Mouse (Mus musculus) heart, embryonic 11.5 days (tissue): Measurements from ENCODE around the gene Ncbp3. TPM values are rescaled to one million over a fixed set of nuclear protein-coding genes. Genes with fewer than 3 reads are reported as not detected.
A peak's percentile ranks its signal among the peaks of the same experiment; 100 is the strongest.

ENCODE experiments used
- ATAC-seq: fragments of 200-750 bp; cut with Nextera tagmentation; replicated peaks from 2 replicates; pipeline ENCODE4 v1.8.0; 2017; ENCODE audit warnings: moderate library complexity; ENCODE audit not compliant: insufficient number of reproducible peaks, low FRiP score, low TSS enrichment
- H3K27ac ChIP-seq: fragments of 300-500 bp; sonication (generic); 2 replicates; pipeline ENCODE4 v1.5.1; 2014; ENCODE audit warnings: mild to moderate bottlenecking, low read depth, low read length
- H3K27me3 ChIP-seq: fragments of 300-500 bp; sonication (generic); 2 replicates; pipeline ENCODE4 v1.6.1; 2014; ENCODE audit warnings: mild to moderate bottlenecking, low read length, mixed read lengths; ENCODE audit not compliant: control insufficient read depth, insufficient read depth
- H3K36me3 ChIP-seq: fragments of 300-500 bp; sonication (generic); 2 replicates; pipeline ENCODE4 v1.6.1; 2014; ENCODE audit warnings: mild to moderate bottlenecking, low read length, moderate library complexity, mixed read lengths; ENCODE audit not compliant: control insufficient read depth, insufficient read depth
- H3K4me1 ChIP-seq: fragments of 300-500 bp; sonication (generic); 2 replicates; pipeline ENCODE4 v1.6.1; 2014; ENCODE audit warnings: low read length; ENCODE audit not compliant: control insufficient read depth, insufficient read depth
- H3K4me2 ChIP-seq: fragments of 300-500 bp; sonication (generic); 2 replicates; pipeline ENCODE4 v1.6.1; 2014; ENCODE audit warnings: mild to moderate bottlenecking, moderate library complexity
- H3K4me3 ChIP-seq: fragments of 300-500 bp; sonication (generic); 2 replicates; pipeline ENCODE4 v1.5.1; 2014; ENCODE audit warnings: low read depth, low read length
- H3K9ac ChIP-seq: fragments of 300-500 bp; sonication (generic); 2 replicates; pipeline ENCODE4 v1.6.1; 2014; ENCODE audit warnings: mild to moderate bottlenecking, low read depth, low read length, moderate library complexity
- H3K9me3 ChIP-seq: fragments of 300-500 bp; sonication (generic); replicated peaks from 2 replicates; pipeline ENCODE4 v1.6.1; 2016; ENCODE audit warnings: low read length; ENCODE audit not compliant: control insufficient read depth
- WGBS: fragments of 180-500 bp; shearing (Covaris S2); extraction: QIAGEN DNeasy Blood & Tissue Kit; methylation state at CpG from one replicate; pipeline ENCODE4 v1.1.7; 2014; ENCODE audit not compliant: insufficient replicate concordance; 5-methylcytosine and 5-hydroxymethylcytosine counted together
- polyA plus RNA-seq: library from polyadenylated mRNA; unstranded; fragments of >200 nt; fragmentation: Nextera tagmentation; extraction: Ambion mirVana; gene quantifications from 2 replicates; pipeline ENCODE4 v1.2.1, GENCODE M21; 2014

The Ncbp3 gene
- polyA plus RNA-seq, 1 experiment from 2014 or later, result 9.6 TPM

- Histone ChIP-seq H3K9me3 (no peaks in the 10 kb centered on the region), H3K4me2 (no peak overlapping the region), H3K4me3 (no peak overlapping the region), H3K27me3 (peaks cover 30% of the 10 kb centered on the region), H3K27ac (no peak overlapping the region), H3K9ac (no peak overlapping the region), H3K4me1 (peaks cover 3% of the 10 kb centered on the region), H3K36me3 (no peaks in the 10 kb centered on the region)
- no peak for ATAC-seq
- WGBS, result 78% methylated on average over 5 of the region's 5 CpGs
Measured at GRCm38 (mm10) chr11:73013981-73014380, 33.6 kb upstream of the Ncbp3 start.

- H3K27ac ChIP-seq, result no peak overlapping the region
- H3K9ac ChIP-seq, result no peak overlapping the region
- H3K9me3 ChIP-seq, result no peaks in the 10 kb centered on the region
- H3K4me3 ChIP-seq, result no peak overlapping the region
- peaks cover 6% of the 10 kb centered on the region for H3K4me1 ChIP-seq
- peaks cover 30% of the 10 kb centered on the region for H3K27me3 ChIP-seq
- H3K36me3 ChIP-seq, result no peaks in the 10 kb centered on the region
- no peak for ATAC-seq
- WGBS, result 80% methylated on average over 4 of the region's 4 CpGs
- H3K4me2 ChIP-seq, result no peak overlapping the region
Measured at GRCm38 (mm10) chr11:73014831-73015344, 32.7 kb upstream of the Ncbp3 start.

GRCm38 (mm10) chr11:73015391-73016102 lies 32.0 kb upstream of the Ncbp3 start:
- no peak for ATAC-seq
- Histone ChIP-seq H3K36me3 (no peaks in the 10 kb centered on the region), H3K4me1 (peaks cover 6% of the 10 kb centered on the region), H3K4me2 (no peak overlapping the region), H3K27me3 (peaks cover 31% of the 10 kb centered on the region), H3K4me3 (no peak overlapping the region), H3K9me3 (no peaks in the 10 kb centered on the region), H3K9ac (no peak overlapping the region), H3K27ac (no peak overlapping the region)
- WGBS, result 66% methylated on average over 5 of the region's 5 CpGs

- no peak for ATAC-seq
- H3K9me3 ChIP-seq, result no peaks in the 10 kb centered on the region
- no peak overlapping the region for H3K27ac ChIP-seq
- no peak overlapping the region for H3K9ac ChIP-seq
- no peak overlapping the region for H3K4me2 ChIP-seq
- no peak overlapping the region for H3K4me3 ChIP-seq
- H3K27me3 ChIP-seq, result peaks cover 32% of the 10 kb centered on the region
- H3K4me1 ChIP-seq, result peaks cover 6% of the 10 kb centered on the region
- 70% methylated on average over 6 of the region's 6 CpGs for WGBS
- H3K36me3 ChIP-seq, result no peaks in the 10 kb centered on the region
Measured at GRCm38 (mm10) chr11:73016103-73016420, 31.5 kb upstream of the Ncbp3 start.

- Histone ChIP-seq H3K9ac (peak within 1 kb of the TSS; percentile 70), H3K27ac (no peak within 1 kb of the TSS), H3K27me3 (peaks cover 42% of the 10 kb centered on the region), H3K36me3 (no peaks in the 10 kb centered on the region), H3K4me1 (peaks cover 6% of the 10 kb centered on the region), H3K4me3 (peak within 1 kb of the TSS; percentile 54), H3K9me3 (no peaks in the 10 kb centered on the region), H3K4me2 (peak within 1 kb of the TSS; percentile 98)
- WGBS, result under 1% methylated on average over 57 of the region's 57 CpGs
- ATAC-seq, result peak; percentile 92
Measured at GRCm38 (mm10) chr11:73018471-73019146, 29.0 kb upstream of the Ncbp3 start, which contains the start of gene Camkk1. TSS of gene Camkk1 (plus strand) at chr11:73019008.

- Histone ChIP-seq H3K27me3 (peaks cover 42% of the 10 kb centered on the region), H3K9ac (peak overlapping the region; percentile 70), H3K4me3 (peak overlapping the region; percentile 54), H3K36me3 (no peaks in the 10 kb centered on the region), H3K4me2 (peak overlapping the region; percentile 98), H3K9me3 (no peaks in the 10 kb centered on the region), H3K4me1 (peaks cover 11% of the 10 kb centered on the region), H3K27ac (no peak overlapping the region)
- WGBS, result 2% methylated on average over 46 of the region's 46 CpGs
- peak; percentile 31 for ATAC-seq
Measured at GRCm38 (mm10) chr11:73019147-73019795, 28.3 kb upstream of the Ncbp3 start.

GRCm38 (mm10) chr11:73020953-73021800 lies 26.4 kb upstream of the Ncbp3 start:
- 54% methylated on average over 7 of the region's 7 CpGs for WGBS
- peaks cover 42% of the 10 kb centered on the region for H3K27me3 ChIP-seq

GRCm38 (mm10) chr11:73023099-73023498 lies 24.5 kb upstream of the Ncbp3 start:
- H3K27ac ChIP-seq, result no peak overlapping the region
- WGBS, result 54% methylated on average over 9 of the region's 9 CpGs
- peaks cover 35% of the 10 kb centered on the region for H3K27me3 ChIP-seq
- H3K4me3 ChIP-seq, result no peak overlapping the region
- H3K9me3 ChIP-seq, result no peaks in the 10 kb centered on the region
- H3K9ac ChIP-seq, result no peak overlapping the region
- no peak for ATAC-seq
- no peaks in the 10 kb centered on the region for H3K36me3 ChIP-seq
- H3K4me2 ChIP-seq, result no peak overlapping the region
- H3K4me1 ChIP-seq, result peaks cover 31% of the 10 kb centered on the region

More at GRCm38 (mm10) chr11:73020953-73021800, 26.4 kb upstream of the Ncbp3 start:
- Histone ChIP-seq H3K4me1 (peaks cover 22% of the 10 kb centered on the region), H3K36me3 (no peaks in the 10 kb centered on the region), H3K9ac (no peak overlapping the region), H3K4me3 (no peak overlapping the region), H3K9me3 (no peaks in the 10 kb centered on the region), H3K4me2 (no peak overlapping the region), H3K27ac (no peak overlapping the region)
- no peak for ATAC-seq
